Mouse (Mus musculus): Measurements from ENCODE around the gene Crybb1. TPM values are rescaled to one million over a fixed set of nuclear protein-coding genes. Genes with fewer than 3 reads are reported as not detected.

The Crybb1 gene
- polyA plus RNA-seq, 1 experiment from 2014 or later, result 7.7 TPM

GRCm38 (mm10) chr5:112286984-112287641 lies 31.5 kb downstream of the Crybb1 start:
- WGBS, result 65% methylated on average over 11 of the region's 11 CpGs
- H3K4me1 ChIP-seq, result peaks cover 56% of the 10 kb centered on the region
- no peaks in the 10 kb centered on the region for H3K27me3 ChIP-seq
- no peak overlapping the region for H3K9ac ChIP-seq
- H3K36me3 ChIP-seq, result no peaks in the 10 kb centered on the region
- no peak for ATAC-seq (ENCODE audit: insufficient number of reproducible peaks, low FRiP score, low TSS enrichment, low read depth)
- H3K4me2 ChIP-seq (replicated peaks), result no peak overlapping the region
- no peaks in the 10 kb centered on the region for H3K9me3 ChIP-seq (replicated peaks)
- H3K4me3 ChIP-seq (replicated peaks), result no peak overlapping the region
- H3K27ac ChIP-seq (replicated peaks), result no peak overlapping the region

GRCm38 (mm10) chr5:112287652-112288051 lies 32.0 kb downstream of the Crybb1 start:
- no peak overlapping the region for H3K4me3 ChIP-seq (replicated peaks)
- no peaks in the 10 kb centered on the region for H3K36me3 ChIP-seq
- H3K9ac ChIP-seq, result no peak overlapping the region
- 82% methylated on average over 2 of the region's 2 CpGs for WGBS
- no peaks in the 10 kb centered on the region for H3K9me3 ChIP-seq (replicated peaks)
- no peak overlapping the region for H3K4me2 ChIP-seq (replicated peaks)
- no peak for ATAC-seq (ENCODE audit: insufficient number of reproducible peaks, low FRiP score, low TSS enrichment, low read depth)
- H3K27me3 ChIP-seq, result no peaks in the 10 kb centered on the region
- peaks cover 54% of the 10 kb centered on the region for H3K4me1 ChIP-seq
- no peak overlapping the region for H3K27ac ChIP-seq (replicated peaks)

- Histone ChIP-seq H3K27me3 (no peaks in the 10 kb centered on the region), H3K36me3 (no peaks in the 10 kb centered on the region), H3K27ac (replicated peaks) (no peak overlapping the region), H3K9me3 (replicated peaks) (no peaks in the 10 kb centered on the region), H3K4me3 (replicated peaks) (no peak overlapping the region), H3K9ac (no peak overlapping the region), H3K4me1 (peaks cover 46% of the 10 kb centered on the region), H3K4me2 (replicated peaks) (no peak overlapping the region)
- no peak for ATAC-seq (ENCODE audit: insufficient number of reproducible peaks, low FRiP score, low TSS enrichment, low read depth)
- 82% methylated on average over 9 of the region's 9 CpGs for WGBS
These were observed 32.9 kb downstream of the Crybb1 start for GRCm38 (mm10) chr5:112288193-112289141.

- H3K9me3 ChIP-seq (replicated peaks), result no peaks in the 10 kb centered on the region
- no peak overlapping the region for H3K27ac ChIP-seq (replicated peaks)
- H3K27me3 ChIP-seq, result no peaks in the 10 kb centered on the region
- no peak overlapping the region for H3K4me3 ChIP-seq (replicated peaks)
- no peak overlapping the region for H3K4me2 ChIP-seq (replicated peaks)
- no peaks in the 10 kb centered on the region for H3K36me3 ChIP-seq
- WGBS, result 31% methylated on average over 6 of the region's 8 CpGs
- peaks cover 41% of the 10 kb centered on the region for H3K4me1 ChIP-seq
- no peak overlapping the region for H3K9ac ChIP-seq
- ATAC-seq (ENCODE audit: insufficient number of reproducible peaks, low FRiP score, low TSS enrichment, low read depth), result no peak
These were observed 33.6 kb downstream of the Crybb1 start for GRCm38 (mm10) chr5:112289236-112289635.

- Histone ChIP-seq H3K4me3 (replicated peaks) (no peak overlapping the region), H3K9me3 (replicated peaks) (no peaks in the 10 kb centered on the region), H3K9ac (no peak overlapping the region), H3K27ac (replicated peaks) (no peak overlapping the region), H3K4me2 (replicated peaks) (no peak overlapping the region), H3K4me1 (peaks cover 46% of the 10 kb centered on the region), H3K27me3 (no peaks in the 10 kb centered on the region), H3K36me3 (no peaks in the 10 kb centered on the region)
- ATAC-seq (ENCODE audit: insufficient number of reproducible peaks, low FRiP score, low TSS enrichment, low read depth), result no peak
- WGBS, result 82% methylated on average over 16 of the region's 16 CpGs
These were observed 34.4 kb downstream of the Crybb1 start for GRCm38 (mm10) chr5:112289819-112290535.

- Histone ChIP-seq H3K4me3 (replicated peaks) (no peak overlapping the region), H3K27ac (replicated peaks) (no peak overlapping the region), H3K27me3 (no peaks in the 10 kb centered on the region), H3K4me2 (replicated peaks) (no peak overlapping the region), H3K4me1 (peaks cover 48% of the 10 kb centered on the region), H3K9me3 (replicated peaks) (no peaks in the 10 kb centered on the region), H3K9ac (no peak overlapping the region), H3K36me3 (no peaks in the 10 kb centered on the region)
- WGBS, result 92% methylated on average over 8 of the region's 8 CpGs
- no peak for ATAC-seq (ENCODE audit: insufficient number of reproducible peaks, low FRiP score, low TSS enrichment, low read depth)
These were observed 34.9 kb downstream of the Crybb1 start for GRCm38 (mm10) chr5:112290536-112290880.

- H3K27ac ChIP-seq (replicated peaks), result no peak overlapping the region
- no peaks in the 10 kb centered on the region for H3K27me3 ChIP-seq
- H3K9ac ChIP-seq, result no peak overlapping the region
- peaks cover 48% of the 10 kb centered on the region for H3K4me1 ChIP-seq
- no peak for ATAC-seq (ENCODE audit: insufficient number of reproducible peaks, low FRiP score, low TSS enrichment, low read depth)
- H3K9me3 ChIP-seq (replicated peaks), result no peaks in the 10 kb centered on the region
- H3K4me3 ChIP-seq (replicated peaks), result no peak overlapping the region
- WGBS, result 75% methylated on average over 5 of the region's 5 CpGs
- no peaks in the 10 kb centered on the region for H3K36me3 ChIP-seq
- no peak overlapping the region for H3K4me2 ChIP-seq (replicated peaks)
These were observed 36.3 kb downstream of the Crybb1 start for GRCm38 (mm10) chr5:112291866-112292265.

GRCm38 (mm10) chr5:112292343-112292980 lies 36.8 kb downstream of the Crybb1 start:
- H3K9ac ChIP-seq, result no peak overlapping the region
- H3K4me3 ChIP-seq (replicated peaks), result no peak overlapping the region
- no peaks in the 10 kb centered on the region for H3K36me3 ChIP-seq
- no peak overlapping the region for H3K4me2 ChIP-seq (replicated peaks)
- 71% methylated on average over 17 of the region's 17 CpGs for WGBS
- H3K4me1 ChIP-seq, result peaks cover 47% of the 10 kb centered on the region
- H3K27ac ChIP-seq (replicated peaks), result no peak overlapping the region
- no peaks in the 10 kb centered on the region for H3K9me3 ChIP-seq (replicated peaks)
- no peak for ATAC-seq (ENCODE audit: insufficient number of reproducible peaks, low FRiP score, low TSS enrichment, low read depth)
- H3K27me3 ChIP-seq, result no peaks in the 10 kb centered on the region

- Histone ChIP-seq H3K4me1 (peaks cover 34% of the 10 kb centered on the region), H3K36me3 (no peaks in the 10 kb centered on the region), H3K9ac (no peak overlapping the region), H3K27me3 (no peaks in the 10 kb centered on the region), H3K27ac (replicated peaks) (no peak overlapping the region), H3K4me2 (replicated peaks) (no peak overlapping the region), H3K4me3 (replicated peaks) (no peak overlapping the region), H3K9me3 (replicated peaks) (no peaks in the 10 kb centered on the region)
- 78% methylated on average over 2 of the region's 2 CpGs for WGBS
- no peak for ATAC-seq (ENCODE audit: insufficient number of reproducible peaks, low FRiP score, low TSS enrichment, low read depth)
These were observed 38.2 kb downstream of the Crybb1 start for GRCm38 (mm10) chr5:112293800-112294199.

- Histone ChIP-seq H3K9me3 (replicated peaks) (no peaks in the 10 kb centered on the region), H3K36me3 (no peaks in the 10 kb centered on the region), H3K9ac (no peak overlapping the region), H3K4me3 (replicated peaks) (no peak overlapping the region), H3K27ac (replicated peaks) (no peak overlapping the region), H3K4me1 (peaks cover 29% of the 10 kb centered on the region), H3K4me2 (replicated peaks) (no peak overlapping the region), H3K27me3 (no peaks in the 10 kb centered on the region)
- ATAC-seq (ENCODE audit: insufficient number of reproducible peaks, low FRiP score, low TSS enrichment, low read depth), result no peak
- WGBS, result 59% methylated on average over 4 of the region's 4 CpGs
These were observed 39.1 kb downstream of the Crybb1 start for GRCm38 (mm10) chr5:112294696-112295095.

GRCm38 (mm10) chr5:112295162-112295561 lies 39.5 kb downstream of the Crybb1 start:
- no peak overlapping the region for H3K4me2 ChIP-seq (replicated peaks)
- 42% methylated on average over 8 of the region's 8 CpGs for WGBS
- H3K27me3 ChIP-seq, result no peaks in the 10 kb centered on the region
- no peak overlapping the region for H3K27ac ChIP-seq (replicated peaks)
- ATAC-seq (ENCODE audit: insufficient number of reproducible peaks, low FRiP score, low TSS enrichment, low read depth), result no peak
- peaks cover 29% of the 10 kb centered on the region for H3K4me1 ChIP-seq
- H3K36me3 ChIP-seq, result no peaks in the 10 kb centered on the region
- no peak overlapping the region for H3K9ac ChIP-seq
- no peaks in the 10 kb centered on the region for H3K9me3 ChIP-seq (replicated peaks)
- H3K4me3 ChIP-seq (replicated peaks), result no peak overlapping the region
